Comparison of ENCODE assay signal across 16 mouse cellular contexts in the genomic region with DNA sequence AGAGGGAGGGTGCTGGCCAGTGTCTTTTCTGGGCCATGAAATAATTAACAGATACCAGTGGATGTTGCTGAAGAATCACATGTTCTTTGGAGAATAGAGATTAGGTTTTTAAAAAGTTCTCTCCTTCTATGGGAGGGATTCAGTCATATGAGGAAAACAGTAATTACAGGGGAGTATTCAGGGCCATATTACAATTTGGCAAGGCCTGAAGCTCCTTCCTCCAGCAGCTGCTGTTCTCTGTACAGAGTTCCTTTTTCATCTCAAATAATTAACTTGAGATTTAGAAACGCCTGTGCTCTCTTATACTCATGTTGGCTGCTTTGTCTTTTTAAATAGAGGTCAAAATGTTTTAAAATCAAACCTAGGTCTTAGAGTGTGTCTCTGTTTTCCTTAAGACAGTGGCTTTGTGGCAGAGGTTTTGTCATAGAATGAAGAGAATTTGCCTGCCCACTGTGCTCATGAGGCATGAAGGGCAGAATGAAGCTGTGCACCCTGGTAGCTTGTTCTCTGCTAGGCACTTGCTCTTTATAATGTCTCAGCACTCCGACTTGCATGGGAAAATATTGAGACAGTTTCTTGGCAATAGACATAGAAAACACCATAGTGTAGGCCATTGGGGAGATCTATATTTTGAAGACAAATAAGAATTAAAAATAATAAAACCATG.
A peak's percentile ranks its signal among the peaks of the same experiment; 100 is the strongest.
DNase-seq lines count a peak whose midpoint lies in the region; ATAC-seq and TF ChIP-seq lines count a peak whose summit lies in the region.
"Had no signal": no experiment of that assay in that cellular context is flagged by ENCODE, and none has a peak within 500 bp of the region (broad histone marks: within the 10 kb centered on the region; RNA-seq: fewer than 3 reads in every experiment).

No protein-coding gene starts in this region.

- DNase-seq in layer of hippocampus, adult 2 months (ENCODE audit: low spot score in 2 of 2), result no peak
- no peak for DNase-seq in layer of hippocampus, postnatal 14 days (ENCODE audit: low spot score in 2 of 2)
- DNase-seq in brain, adult 2 months (ENCODE audit: low read depth, low spot score), result peak; percentile 23
- DNase-seq in heart, adult 11 months, result no peak
- DNase-seq: cerebellum, postnatal 14 days; embryo, embryonic 11 days; heart, postnatal 14 days; kidney, postnatal 10 days; right cerebral cortex, adult 18-20 months; thymus, postnatal 4 days had no signal

- ATAC-seq in forebrain, embryonic 12.5 days (ENCODE audit: low FRiP score), result peak; percentile 49; the same call in 1 of the 2 replicates
- no peak for ATAC-seq in erythroid progenitor cell, adult 5-6 weeks (replicated peaks; ENCODE audit: low FRiP score, poor library complexity, severe bottlenecking)
- ATAC-seq: intestine, embryonic 16.5 days had no signal

- no peaks in the 10 kb centered on the region for H3K9me3 ChIP-seq in forebrain, embryonic 12.5 days
- H3K9me3 ChIP-seq: limb, embryonic 12.5 days had no signal

- no peak overlapping the region for H3K4me2 ChIP-seq in forebrain, embryonic 12.5 days
- H3K4me2 ChIP-seq: heart, embryonic 11.5 days; limb, embryonic 12.5 days had no signal

- H3K36me3 ChIP-seq in forebrain, embryonic 12.5 days (replicated peaks), result no peaks in the 10 kb centered on the region
- H3K36me3 ChIP-seq: limb, embryonic 12.5 days had no signal

- no peak for TF ChIP-seq POLR2A in olfactory bulb, adult 2 months (IDR thresholded peaks at IDR 0.05; ENCODE audit: insufficient read depth, low read depth, low read length)

- no peak overlapping the region for H3K4me3 ChIP-seq in layer of hippocampus, adult 2 months
- no peak overlapping the region for H3K4me3 ChIP-seq in forebrain, embryonic 12.5 days (replicated peaks)
- no peak overlapping the region for H3K4me3 ChIP-seq in olfactory bulb, adult 2 months (ENCODE audit: insufficient read depth, low read depth, low read length)
- H3K4me3 ChIP-seq: limb, embryonic 12.5 days had no signal

- WGBS in forebrain, embryonic 12.5 days, result 15% methylated on average over 2 of the region's 2 CpGs
- WGBS in olfactory bulb, adult 2 months, result 19% methylated on average over 2 of the region's 2 CpGs

- 0 out of 2 replicates have a peak, but pooled peaks cover 3% of the 10 kb centered on the region for H3K4me1 ChIP-seq in forebrain, embryonic 12.5 days
- no peaks in the 10 kb centered on the region for H3K4me1 ChIP-seq in olfactory bulb, adult 2 months (ENCODE audit: control insufficient read depth, insufficient read depth, low read length)
- H3K4me1 ChIP-seq: limb, embryonic 12.5 days had no signal

- TF ChIP-seq CTCF in layer of hippocampus, adult 2 months (conservative IDR thresholded peaks at IDR 0.05), result no peak
- no peak for TF ChIP-seq CTCF in olfactory bulb, adult 2 months (IDR thresholded peaks at IDR 0.05; ENCODE audit: insufficient read depth, low read depth, low read length)

- H3K9ac ChIP-seq in forebrain, embryonic 12.5 days, result no peak overlapping the region
- H3K9ac ChIP-seq: limb, embryonic 12.5 days had no signal

- no peaks in the 10 kb centered on the region for H3K27me3 ChIP-seq in forebrain, embryonic 12.5 days
- H3K27me3 ChIP-seq: limb, embryonic 12.5 days had no signal

- H3K27ac ChIP-seq in layer of hippocampus, adult 2 months, result peak overlapping the region; percentile 32; the same call in 1 of the 2 replicates
- H3K27ac ChIP-seq in forebrain, embryonic 12.5 days, result peak overlapping the region; percentile 14; the same call in 1 of the 2 replicates
- H3K27ac ChIP-seq in olfactory bulb, adult 2 months (ENCODE audit: insufficient read depth, low read depth, low read length), result peak overlapping the region; percentile 64
- H3K27ac ChIP-seq: limb, embryonic 12.5 days had no signal

Comparison
In these comparisons a context has a peak if more than half of its experiments do, and no peak if none do; other contexts are left out.
1. H3K27ac ChIP-seq: peak in every context shown above with its lines; median percentile 64 in olfactory bulb, adult 2 months; 32 in layer of hippocampus, adult 2 months; 14 in forebrain, embryonic 12.5 days.